Mouse (Mus musculus) ES-Bruce4 (cell line): Measurements from ENCODE around the gene Ubap1l.

Experiments
- EP300 ChIP-seq: IDR thresholded peaks from 2 replicates; pipeline ENCODE4 v1.6.1; 2011; ENCODE audit warnings: low read depth, low read length; ENCODE audit not compliant: insufficient read depth
- POLR2A ChIP-seq: IDR thresholded peaks from one replicate; pipeline ENCODE4 v1.8.1; 2011; ENCODE audit warnings: low read length; ENCODE audit not compliant: insufficient read depth

- TF ChIP-seq EP300 (no peak), POLR2A (no peak)
Measured at GRCm38 (mm10) chr9:65327371-65327770, 33.5 kb upstream of the Ubap1l start.
